ENCODE assay signal across 16 mouse cellular contexts in genomic region chr5:44187370-44187769, GRCm38 (mm10).
"Had no signal": no experiment of that assay in that cellular context is flagged by ENCODE, and none has a peak within 500 bp of the region (broad histone marks: within the 10 kb centered on the region; RNA-seq: fewer than 3 reads in every experiment).

No protein-coding gene starts in this region.

- H3K4me3 ChIP-seq: neural tube, embryonic 13.5 days; neural tube, embryonic 15.5 days; stomach, embryonic 15.5 days had no signal

- H3K4me2 ChIP-seq: neural tube, embryonic 13.5 days; neural tube, embryonic 15.5 days; stomach, embryonic 15.5 days had no signal

- DNase-seq: retina, postnatal 1 day; right cerebral cortex, adult 18-20 months; right cerebral cortex, postnatal 14 days; right cerebral cortex, postnatal 25 days; right cerebral cortex, postnatal 4 days; spleen, adult 18-20 months; thymus, adult 18-20 months; thymus, adult 2 months; thymus, postnatal 14 days; thymus, postnatal 25 days; thymus, postnatal 36 days; thymus, postnatal 4 days had no signal

- H3K27ac ChIP-seq: neural tube, embryonic 13.5 days; neural tube, embryonic 15.5 days; stomach, embryonic 15.5 days; stomach, postnatal 0 days had no signal

- H3K9me3 ChIP-seq: neural tube, embryonic 13.5 days; neural tube, embryonic 15.5 days; stomach, embryonic 15.5 days had no signal

- H3K9ac ChIP-seq: neural tube, embryonic 13.5 days; neural tube, embryonic 15.5 days; stomach, embryonic 15.5 days had no signal

- H3K27me3 ChIP-seq: neural tube, embryonic 13.5 days; neural tube, embryonic 15.5 days; stomach, embryonic 15.5 days had no signal

- H3K4me1 ChIP-seq: neural tube, embryonic 13.5 days; neural tube, embryonic 15.5 days; stomach, embryonic 15.5 days had no signal
